Mouse (Mus musculus): ENCODE data around the gene Dennd2a. TPM values are rescaled to one million over a fixed set of nuclear protein-coding genes. Genes with fewer than 3 reads are reported as not detected.

Dennd2a gene
- polyA plus RNA-seq, 1 experiment from 2014 or later, result 10.0 TPM

GRCm38 (mm10) chr6:39474424-39474823, 83.2 kb downstream of the Dennd2a start:
- Histone ChIP-seq H3K4me1 (ENCODE audit: control insufficient read depth, insufficient read depth, low read length) (peaks cover 4% of the 10 kb centered on the region), H3K4me2 (ENCODE audit: low read depth, low read length) (no peak overlapping the region), H3K9ac (ENCODE audit: low read length) (no peak overlapping the region), H3K27ac (ENCODE audit: low read length) (no peak overlapping the region), H3K36me3 (ENCODE audit: control insufficient read depth, insufficient read depth) (peaks cover under 1% of the 10 kb centered on the region; the same call in 1 of the 2 replicates), H3K4me3 (ENCODE audit: low read length) (no peak overlapping the region), H3K9me3 (replicated peaks; ENCODE audit: control insufficient read depth, low read length) (no peaks in the 10 kb centered on the region), H3K27me3 (ENCODE audit: control insufficient read depth, insufficient read depth, low read length) (no peaks in the 10 kb centered on the region)
- ATAC-seq (replicated peaks; ENCODE audit: extremely low read depth, insufficient read depth, low FRiP score), result no peak
- WGBS, result 62% methylated on average over 6 of the region's 6 CpGs

GRCm38 (mm10) chr6:39472837-39473236, 84.8 kb downstream of the Dennd2a start:
- Histone ChIP-seq H3K36me3 (ENCODE audit: control insufficient read depth, insufficient read depth) (peaks cover 9% of the 10 kb centered on the region), H3K9ac (ENCODE audit: low read length) (no peak overlapping the region), H3K4me2 (ENCODE audit: low read depth, low read length) (no peak overlapping the region), H3K4me3 (ENCODE audit: low read length) (no peak overlapping the region), H3K27ac (ENCODE audit: low read length) (no peak overlapping the region), H3K9me3 (replicated peaks; ENCODE audit: control insufficient read depth, low read length) (no peaks in the 10 kb centered on the region), H3K27me3 (ENCODE audit: control insufficient read depth, insufficient read depth, low read length) (no peaks in the 10 kb centered on the region), H3K4me1 (ENCODE audit: control insufficient read depth, insufficient read depth, low read length) (peaks cover 3% of the 10 kb centered on the region)
- no peak for ATAC-seq (replicated peaks; ENCODE audit: extremely low read depth, insufficient read depth, low FRiP score)
- WGBS, result 54% methylated on average over 5 of the region's 5 CpGs

GRCm38 (mm10) chr6:39472271-39472670, 85.4 kb downstream of the Dennd2a start:
- H3K4me3 ChIP-seq (ENCODE audit: low read length), result no peak overlapping the region
- WGBS, result 49% methylated on average over 4 of the region's 4 CpGs
- peaks cover 9% of the 10 kb centered on the region for H3K36me3 ChIP-seq (ENCODE audit: control insufficient read depth, insufficient read depth)
- ATAC-seq (replicated peaks; ENCODE audit: extremely low read depth, insufficient read depth, low FRiP score), result no peak
- H3K4me2 ChIP-seq (ENCODE audit: low read depth, low read length), result no peak overlapping the region
- peaks cover 3% of the 10 kb centered on the region for H3K4me1 ChIP-seq (ENCODE audit: control insufficient read depth, insufficient read depth, low read length)
- no peaks in the 10 kb centered on the region for H3K27me3 ChIP-seq (ENCODE audit: control insufficient read depth, insufficient read depth, low read length)
- no peaks in the 10 kb centered on the region for H3K9me3 ChIP-seq (replicated peaks; ENCODE audit: control insufficient read depth, low read length)
- H3K27ac ChIP-seq (ENCODE audit: low read length), result no peak overlapping the region
- H3K9ac ChIP-seq (ENCODE audit: low read length), result no peak overlapping the region

GRCm38 (mm10) chr6:39470076-39470475, 87.6 kb downstream of the Dennd2a start:
- no peak for ATAC-seq (replicated peaks; ENCODE audit: extremely low read depth, insufficient read depth, low FRiP score)
- Histone ChIP-seq H3K27ac (ENCODE audit: low read length) (no peak overlapping the region), H3K4me2 (ENCODE audit: low read depth, low read length) (no peak overlapping the region), H3K9me3 (replicated peaks; ENCODE audit: control insufficient read depth, low read length) (no peaks in the 10 kb centered on the region), H3K36me3 (ENCODE audit: control insufficient read depth, insufficient read depth) (peaks cover 9% of the 10 kb centered on the region), H3K9ac (ENCODE audit: low read length) (no peak overlapping the region), H3K4me3 (ENCODE audit: low read length) (no peak overlapping the region), H3K27me3 (ENCODE audit: control insufficient read depth, insufficient read depth, low read length) (no peaks in the 10 kb centered on the region), H3K4me1 (ENCODE audit: control insufficient read depth, insufficient read depth, low read length) (peaks cover 3% of the 10 kb centered on the region)
- WGBS, result 91% methylated on average over 14 of the region's 14 CpGs

- Histone ChIP-seq H3K36me3 (ENCODE audit: control insufficient read depth, insufficient read depth) (peaks cover 9% of the 10 kb centered on the region), H3K27ac (ENCODE audit: low read length) (no peak overlapping the region)
- WGBS, result 87% methylated on average over 5 of the region's 5 CpGs
These were observed 88.2 kb downstream of the Dennd2a start for GRCm38 (mm10) chr6:39469427-39469826.

GRCm38 (mm10) chr6:39462621-39463538, 94.8 kb downstream of the Dennd2a start:
- 50% methylated on average over 16 of the region's 16 CpGs for WGBS
- H3K4me2 ChIP-seq (ENCODE audit: low read depth, low read length), result peak overlapping the region; percentile 52
- H3K9ac ChIP-seq (ENCODE audit: low read length), result no peak overlapping the region
- H3K4me3 ChIP-seq (ENCODE audit: low read length), result peak overlapping the region; percentile 21
- 0 out of 2 replicates have a peak, but pooled peaks cover 2% of the 10 kb centered on the region for H3K4me1 ChIP-seq (ENCODE audit: control insufficient read depth, insufficient read depth, low read length)
- H3K9me3 ChIP-seq (replicated peaks; ENCODE audit: control insufficient read depth, low read length), result 0 out of 2 replicates have a peak, but pooled peaks cover 4% of the 10 kb centered on the region
- 0 out of 2 replicates have a peak, but pooled peaks have one; percentile 41 for ATAC-seq (replicated peaks; ENCODE audit: extremely low read depth, insufficient read depth, low FRiP score)
- no peaks in the 10 kb centered on the region for H3K27me3 ChIP-seq (ENCODE audit: control insufficient read depth, insufficient read depth, low read length)
- H3K36me3 ChIP-seq (ENCODE audit: control insufficient read depth, insufficient read depth), result peaks cover 7% of the 10 kb centered on the region; the same call in 1 of the 2 replicates
- H3K27ac ChIP-seq (ENCODE audit: low read length), result no peak overlapping the region

More at GRCm38 (mm10) chr6:39469427-39469826, 88.2 kb downstream of the Dennd2a start:
- Histone ChIP-seq H3K27me3 (ENCODE audit: control insufficient read depth, insufficient read depth, low read length) (no peaks in the 10 kb centered on the region), H3K9me3 (replicated peaks; ENCODE audit: control insufficient read depth, low read length) (no peaks in the 10 kb centered on the region), H3K4me2 (ENCODE audit: low read depth, low read length) (no peak overlapping the region), H3K9ac (ENCODE audit: low read length) (no peak overlapping the region), H3K4me1 (ENCODE audit: control insufficient read depth, insufficient read depth, low read length) (peaks cover 3% of the 10 kb centered on the region), H3K4me3 (ENCODE audit: low read length) (no peak overlapping the region)
- no peak for ATAC-seq (replicated peaks; ENCODE audit: extremely low read depth, insufficient read depth, low FRiP score)

- Histone ChIP-seq H3K4me3 (ENCODE audit: low read length) (no peak overlapping the region), H3K27ac (ENCODE audit: low read length) (no peak overlapping the region), H3K9ac (ENCODE audit: low read length) (no peak overlapping the region), H3K9me3 (replicated peaks; ENCODE audit: control insufficient read depth, low read length) (0 out of 2 replicates have a peak, but pooled peaks cover 4% of the 10 kb centered on the region), H3K4me2 (ENCODE audit: low read depth, low read length) (no peak overlapping the region), H3K36me3 (ENCODE audit: control insufficient read depth, insufficient read depth) (peaks cover 7% of the 10 kb centered on the region; the same call in 1 of the 2 replicates), H3K27me3 (ENCODE audit: control insufficient read depth, insufficient read depth, low read length) (no peaks in the 10 kb centered on the region), H3K4me1 (ENCODE audit: control insufficient read depth, insufficient read depth, low read length) (0 out of 2 replicates have a peak, but pooled peaks cover 2% of the 10 kb centered on the region)
- ATAC-seq (replicated peaks; ENCODE audit: extremely low read depth, insufficient read depth, low FRiP score), result no peak
- 93% methylated on average over 11 of the region's 11 CpGs for WGBS
These were observed 97.6 kb downstream of the Dennd2a start for GRCm38 (mm10) chr6:39460040-39460439.

GRCm38 (mm10) chr6:39455339-39456160, 102.1 kb downstream of the Dennd2a start:
- H3K27me3 ChIP-seq (ENCODE audit: control insufficient read depth, insufficient read depth, low read length), result no peaks in the 10 kb centered on the region
- H3K4me2 ChIP-seq (ENCODE audit: low read depth, low read length), result no peak overlapping the region
- no peak overlapping the region for H3K9ac ChIP-seq (ENCODE audit: low read length)
- 80% methylated on average over 8 of the region's 8 CpGs for WGBS
- no peak for ATAC-seq (replicated peaks; ENCODE audit: extremely low read depth, insufficient read depth, low FRiP score)
- 0 out of 2 replicates have a peak, but pooled peaks cover 4% of the 10 kb centered on the region for H3K9me3 ChIP-seq (replicated peaks; ENCODE audit: control insufficient read depth, low read length)
- peaks cover 5% of the 10 kb centered on the region; the same call in 1 of the 2 replicates for H3K36me3 ChIP-seq (ENCODE audit: control insufficient read depth, insufficient read depth)
- no peaks in the 10 kb centered on the region for H3K4me1 ChIP-seq (ENCODE audit: control insufficient read depth, insufficient read depth, low read length)
- no peak overlapping the region for H3K27ac ChIP-seq (ENCODE audit: low read length)
- H3K4me3 ChIP-seq (ENCODE audit: low read length), result no peak overlapping the region

All from heart, embryonic 16.5 days (tissue).